Mouse (Mus musculus): Measurements from ENCODE around the gene Isx. TPM values are rescaled to one million over a fixed set of nuclear protein-coding genes. Genes with fewer than 3 reads are reported as not detected.
A peak's percentile ranks its signal among the peaks of the same experiment; 100 is the strongest.

The Isx gene
- polyA plus RNA-seq, 1 experiment from 2014 or later, result not detected

DNA sequence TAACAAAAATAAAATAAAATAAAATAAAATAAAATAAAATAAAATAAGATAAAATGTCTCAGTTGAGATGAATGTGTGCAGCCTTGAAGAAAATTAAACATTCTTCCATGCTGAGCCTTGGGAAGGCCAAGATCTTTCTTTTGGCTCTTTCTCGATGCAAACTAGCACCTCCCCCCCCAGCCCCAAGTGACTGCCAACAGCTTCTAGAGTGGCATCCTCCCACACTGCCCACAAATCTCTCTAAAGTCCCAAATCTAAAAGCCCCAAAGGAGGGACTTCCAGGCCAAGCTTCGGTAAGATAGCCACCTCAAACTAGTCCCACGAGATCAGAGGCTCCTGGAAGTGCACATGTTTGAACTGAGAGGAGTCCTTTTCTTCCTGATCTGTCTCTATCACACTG, 5.7 kb downstream of the Isx start:
- no peak overlapping the region for H3K9ac ChIP-seq (ENCODE audit: low read length)
- no peak overlapping the region for H3K4me3 ChIP-seq (ENCODE audit: low read depth, low read length)
- no peaks in the 10 kb centered on the region for H3K27me3 ChIP-seq (ENCODE audit: control insufficient read depth, insufficient read depth, low read length)
- H3K4me1 ChIP-seq (ENCODE audit: control insufficient read depth, insufficient read depth, low read length), result no peaks in the 10 kb centered on the region
- H3K9me3 ChIP-seq (ENCODE audit: control insufficient read depth, low read length), result no peaks in the 10 kb centered on the region
- DNase-seq (ENCODE audit: low spot score, missing footprints), result no peak
- ATAC-seq (ENCODE audit: low FRiP score), result no peak
- H3K4me2 ChIP-seq, result no peak overlapping the region
- no peaks in the 10 kb centered on the region for H3K36me3 ChIP-seq (ENCODE audit: control insufficient read depth, insufficient read depth, low read length)
- no peak overlapping the region for H3K27ac ChIP-seq (ENCODE audit: low read depth, low read length)
- 88% methylated on average over 3 of the region's 3 CpGs for WGBS

DNA sequence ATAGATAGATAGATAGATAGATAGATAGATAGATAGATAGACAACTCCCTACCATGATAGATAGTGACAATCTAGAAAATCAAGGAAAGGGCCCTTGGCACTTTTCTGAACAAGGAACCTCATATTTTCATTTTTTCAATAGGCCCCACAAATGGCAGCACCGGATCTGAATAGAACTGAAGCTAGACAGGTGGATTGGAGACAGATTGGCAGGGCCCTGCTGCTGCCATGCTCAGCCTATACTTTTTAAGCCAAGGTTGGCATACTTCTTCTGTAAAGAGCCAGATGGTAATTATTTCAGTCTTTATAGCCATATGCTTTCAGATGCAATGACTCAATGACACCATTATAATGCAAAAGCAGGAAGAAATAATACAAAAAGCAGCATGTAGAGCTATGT, 15.8 kb downstream of the Isx start:
- Histone ChIP-seq H3K27me3 (ENCODE audit: control insufficient read depth, insufficient read depth, low read length) (no peaks in the 10 kb centered on the region), H3K4me1 (ENCODE audit: control insufficient read depth, insufficient read depth, low read length) (no peaks in the 10 kb centered on the region), H3K27ac (ENCODE audit: low read depth, low read length) (no peak overlapping the region), H3K9me3 (ENCODE audit: control insufficient read depth, low read length) (no peaks in the 10 kb centered on the region), H3K9ac (ENCODE audit: low read length) (no peak overlapping the region), H3K4me3 (ENCODE audit: low read depth, low read length) (no peak overlapping the region), H3K4me2 (no peak overlapping the region), H3K36me3 (ENCODE audit: control insufficient read depth, insufficient read depth, low read length) (no peaks in the 10 kb centered on the region)
- ATAC-seq (ENCODE audit: low FRiP score), result no peak
- DNase-seq (ENCODE audit: low spot score, missing footprints), result no peak
- whole genome bisulfite sequencing, result 83% methylated on average over 1 of the region's 1 CpGs

- H3K27ac ChIP-seq (ENCODE audit: low read depth, low read length), result no peak overlapping the region
- no peak overlapping the region for H3K4me3 ChIP-seq (ENCODE audit: low read depth, low read length)
- 84% methylated on average over 5 of the region's 5 CpGs for WGBS
- H3K36me3 ChIP-seq (ENCODE audit: control insufficient read depth, insufficient read depth, low read length), result no peaks in the 10 kb centered on the region
- no peaks in the 10 kb centered on the region for H3K27me3 ChIP-seq (ENCODE audit: control insufficient read depth, insufficient read depth, low read length)
- ATAC-seq (ENCODE audit: low FRiP score) (no peak), DNase-seq (ENCODE audit: low spot score, missing footprints) (no peak)
- no peak overlapping the region for H3K4me2 ChIP-seq
- no peak overlapping the region for H3K9ac ChIP-seq (ENCODE audit: low read length)
- no peaks in the 10 kb centered on the region for H3K9me3 ChIP-seq (ENCODE audit: control insufficient read depth, low read length)
- no peaks in the 10 kb centered on the region for H3K4me1 ChIP-seq (ENCODE audit: control insufficient read depth, insufficient read depth, low read length)
Measured at GRCm38 (mm10) chr8:74891030-74891429, 18.1 kb downstream of the Isx start.

GRCm38 (mm10) chr8:74896302-74896701, 23.3 kb downstream of the Isx start:
- no peak overlapping the region for H3K4me2 ChIP-seq
- H3K27ac ChIP-seq (ENCODE audit: low read depth, low read length), result no peak overlapping the region
- no peak overlapping the region for H3K9ac ChIP-seq (ENCODE audit: low read length)
- 91% methylated on average over 1 of the region's 1 CpGs for WGBS
- DNase-seq (ENCODE audit: low spot score, missing footprints) (no peak), ATAC-seq (ENCODE audit: low FRiP score) (no peak)
- no peaks in the 10 kb centered on the region for H3K27me3 ChIP-seq (ENCODE audit: control insufficient read depth, insufficient read depth, low read length)
- H3K4me1 ChIP-seq (ENCODE audit: control insufficient read depth, insufficient read depth, low read length), result no peaks in the 10 kb centered on the region
- no peaks in the 10 kb centered on the region for H3K9me3 ChIP-seq (ENCODE audit: control insufficient read depth, low read length)
- H3K36me3 ChIP-seq (ENCODE audit: control insufficient read depth, insufficient read depth, low read length), result no peaks in the 10 kb centered on the region
- H3K4me3 ChIP-seq (ENCODE audit: low read depth, low read length), result no peak overlapping the region

DNA sequence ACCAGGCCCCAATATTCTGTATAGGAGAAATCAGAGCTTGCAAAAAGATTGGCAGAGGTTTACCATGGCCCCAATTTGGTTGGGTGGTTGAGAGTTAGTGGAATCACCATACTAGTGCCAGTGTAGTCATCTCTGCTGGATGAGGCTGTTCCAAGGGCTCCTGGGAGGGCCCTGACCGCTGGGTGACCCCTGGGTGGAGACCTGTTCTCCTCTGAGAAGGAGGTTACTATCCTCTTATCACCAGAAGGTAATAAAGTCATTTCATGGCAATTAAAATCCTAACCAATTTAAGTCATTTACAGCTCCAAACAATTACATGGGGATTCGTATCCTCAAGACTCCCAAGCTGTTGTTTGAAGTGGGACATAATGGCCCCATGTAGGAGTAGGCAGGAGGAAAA, 24.3 kb downstream of the Isx start:
- Histone ChIP-seq H3K4me2 (no peak overlapping the region), H3K27ac (ENCODE audit: low read depth, low read length) (no peak overlapping the region), H3K4me3 (ENCODE audit: low read depth, low read length) (no peak overlapping the region), H3K9ac (ENCODE audit: low read length) (no peak overlapping the region), H3K36me3 (ENCODE audit: control insufficient read depth, insufficient read depth, low read length) (no peaks in the 10 kb centered on the region), H3K9me3 (ENCODE audit: control insufficient read depth, low read length) (no peaks in the 10 kb centered on the region), H3K4me1 (ENCODE audit: control insufficient read depth, insufficient read depth, low read length) (no peaks in the 10 kb centered on the region), H3K27me3 (ENCODE audit: control insufficient read depth, insufficient read depth, low read length) (no peaks in the 10 kb centered on the region)
- DNase-seq (ENCODE audit: low spot score, missing footprints) (no peak), ATAC-seq (ENCODE audit: low FRiP score) (no peak)
- 59% methylated on average over 2 of the region's 2 CpGs for WGBS

- H3K27ac ChIP-seq (ENCODE audit: low read depth, low read length), result no peak overlapping the region
- ATAC-seq (ENCODE audit: low FRiP score) (no peak), DNase-seq (ENCODE audit: low spot score, missing footprints) (no peak)
- no peaks in the 10 kb centered on the region for H3K4me1 ChIP-seq (ENCODE audit: control insufficient read depth, insufficient read depth, low read length)
- no peaks in the 10 kb centered on the region for H3K27me3 ChIP-seq (ENCODE audit: control insufficient read depth, insufficient read depth, low read length)
- no peak overlapping the region for H3K4me2 ChIP-seq
- H3K9me3 ChIP-seq (ENCODE audit: control insufficient read depth, low read length), result no peaks in the 10 kb centered on the region
- no peaks in the 10 kb centered on the region for H3K36me3 ChIP-seq (ENCODE audit: control insufficient read depth, insufficient read depth, low read length)
- WGBS, result 77% methylated on average over 3 of the region's 3 CpGs
- no peak overlapping the region for H3K4me3 ChIP-seq (ENCODE audit: low read depth, low read length)
- no peak overlapping the region for H3K9ac ChIP-seq (ENCODE audit: low read length)
Measured at GRCm38 (mm10) chr8:74899796-74900195, 26.8 kb downstream of the Isx start.

GRCm38 (mm10) chr8:74901765-74902164, 28.8 kb downstream of the Isx start:
- H3K27ac ChIP-seq (ENCODE audit: low read depth, low read length), result no peak overlapping the region
- DNase-seq (ENCODE audit: low spot score, missing footprints), result no peak
- no peaks in the 10 kb centered on the region for H3K36me3 ChIP-seq (ENCODE audit: control insufficient read depth, insufficient read depth, low read length)
- H3K4me2 ChIP-seq, result no peak overlapping the region
- ATAC-seq (ENCODE audit: low FRiP score), result no peak
- no peak overlapping the region for H3K9ac ChIP-seq (ENCODE audit: low read length)
- H3K4me3 ChIP-seq (ENCODE audit: low read depth, low read length), result no peak overlapping the region
- H3K27me3 ChIP-seq (ENCODE audit: control insufficient read depth, insufficient read depth, low read length), result no peaks in the 10 kb centered on the region
- H3K4me1 ChIP-seq (ENCODE audit: control insufficient read depth, insufficient read depth, low read length), result peaks cover 2% of the 10 kb centered on the region; the same call in 1 of the 2 replicates
- no peaks in the 10 kb centered on the region for H3K9me3 ChIP-seq (ENCODE audit: control insufficient read depth, low read length)
- WGBS, result 84% methylated on average over 1 of the region's 1 CpGs

GRCm38 (mm10) chr8:74903054-74903842, 30.3 kb downstream of the Isx start:
- ATAC-seq (ENCODE audit: low FRiP score), result 0 out of 2 replicates have a peak, but pooled peaks have one; percentile 38

GRCm38 (mm10) chr8:74906333-74906732, 33.4 kb downstream of the Isx start:
- H3K9ac ChIP-seq (ENCODE audit: low read length), result no peak overlapping the region
- H3K27ac ChIP-seq (ENCODE audit: low read depth, low read length), result no peak overlapping the region
- no peak for DNase-seq (ENCODE audit: low spot score, missing footprints)
- H3K4me1 ChIP-seq (ENCODE audit: control insufficient read depth, insufficient read depth, low read length), result peaks cover 2% of the 10 kb centered on the region; the same call in 1 of the 2 replicates
- H3K9me3 ChIP-seq (ENCODE audit: control insufficient read depth, low read length), result no peaks in the 10 kb centered on the region; the same call in 1 of the 2 replicates
- no peak overlapping the region for H3K4me2 ChIP-seq
- no peak overlapping the region for H3K4me3 ChIP-seq (ENCODE audit: low read depth, low read length)
- 22% methylated on average over 1 of the region's 1 CpGs for whole genome bisulfite sequencing
- H3K27me3 ChIP-seq (ENCODE audit: control insufficient read depth, insufficient read depth, low read length), result no peaks in the 10 kb centered on the region
- ATAC-seq (ENCODE audit: low FRiP score), result peak; percentile 77
- no peaks in the 10 kb centered on the region for H3K36me3 ChIP-seq (ENCODE audit: control insufficient read depth, insufficient read depth, low read length)

More at GRCm38 (mm10) chr8:74903054-74903842, 30.3 kb downstream of the Isx start:
- whole genome bisulfite sequencing, result 60% methylated on average over 6 of the region's 6 CpGs
- Histone ChIP-seq H3K9ac (ENCODE audit: low read length) (no peak overlapping the region), H3K4me2 (no peak overlapping the region), H3K4me3 (ENCODE audit: low read depth, low read length) (no peak overlapping the region), H3K27me3 (ENCODE audit: control insufficient read depth, insufficient read depth, low read length) (no peaks in the 10 kb centered on the region), H3K9me3 (ENCODE audit: control insufficient read depth, low read length) (no peaks in the 10 kb centered on the region), H3K27ac (ENCODE audit: low read depth, low read length) (no peak overlapping the region), H3K4me1 (ENCODE audit: control insufficient read depth, insufficient read depth, low read length) (peaks cover 2% of the 10 kb centered on the region; the same call in 1 of the 2 replicates), H3K36me3 (ENCODE audit: control insufficient read depth, insufficient read depth, low read length) (no peaks in the 10 kb centered on the region)
- no peak for DNase-seq (ENCODE audit: low spot score, missing footprints)
